ENCODE assay signal across 20 mouse cellular contexts in the genomic region with DNA sequence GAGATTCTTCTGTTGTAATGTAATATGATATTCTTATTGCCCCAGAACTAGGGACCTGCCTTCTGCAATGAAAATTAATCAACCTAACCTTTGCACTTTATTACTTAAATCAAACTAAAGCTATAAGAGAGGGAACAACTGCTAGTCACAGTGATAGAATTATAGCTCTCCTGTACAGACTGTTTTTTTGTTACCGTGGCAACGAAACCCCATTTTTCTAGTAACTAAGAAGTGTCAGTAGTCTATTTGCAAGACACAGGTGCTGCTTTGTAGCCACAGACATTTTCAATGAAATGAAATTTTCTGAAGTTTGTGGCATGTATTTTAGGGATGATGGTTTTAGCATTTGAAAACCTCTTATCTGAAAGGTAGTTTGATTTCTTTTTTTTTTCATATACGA.
DNase-seq lines count a peak whose midpoint lies in the region; ATAC-seq lines count a peak whose summit lies in the region.
"Had no signal": no experiment of that assay in that cellular context is flagged by ENCODE, and none has a peak within 500 bp of the region (broad histone marks: within the 10 kb centered on the region; RNA-seq: fewer than 3 reads in every experiment).

No protein-coding gene starts in this region.

- no peak for ATAC-seq in forebrain, embryonic 14.5 days
- ATAC-seq in forebrain, embryonic 15.5 days (replicated peaks): no peak
- ATAC-seq in midbrain, embryonic 14.5 days (ENCODE audit: low FRiP score, low TSS enrichment): no peak
- no peak for ATAC-seq in midbrain, embryonic 11.5 days (ENCODE audit: low FRiP score)
- ATAC-seq: activated CD4-positive, CD25-positive, alpha-beta regulatory T cell, adult 4 months; forebrain, embryonic 16.5 days; inflammation-experienced regulatory T-cells, adult 6 months had no signal

- H3K36me3 ChIP-seq in forebrain, embryonic 14.5 days (ENCODE audit: control insufficient read depth, insufficient read depth, low read length): no peaks in the 10 kb centered on the region
- no peaks in the 10 kb centered on the region for H3K36me3 ChIP-seq in forebrain, embryonic 15.5 days
- H3K36me3 ChIP-seq in midbrain, embryonic 14.5 days (ENCODE audit: control insufficient read depth, insufficient read depth, low read length): no peaks in the 10 kb centered on the region
- no peaks in the 10 kb centered on the region for H3K36me3 ChIP-seq in midbrain, embryonic 11.5 days (ENCODE audit: control insufficient read depth, insufficient read depth, low read length)
- H3K36me3 ChIP-seq: embryonic facial prominence, embryonic 10.5 days; heart, embryonic 12.5 days; hindbrain, embryonic 10.5 days; hindbrain, embryonic 15.5 days had no signal

- peak; percentile 41 for DNase-seq in forebrain, embryonic 14.5 days (ENCODE audit: low spot score)
- peak; percentile 71 for DNase-seq in midbrain, embryonic 14.5 days
- no peak for DNase-seq in midbrain, embryonic 11.5 days (ENCODE audit: low spot score, missing footprints)
- peak; percentile 6 for DNase-seq in R1 (ENCODE audit: low read depth, low spot score)
- peak; percentile 45 for DNase-seq in forelimb bud, embryonic 11.5 days (ENCODE audit: low read depth, low spot score)
- DNase-seq in right cerebral cortex, postnatal 25 days: no peak
- no peak for DNase-seq in spleen, adult 18-20 months
- DNase-seq: adrenal gland, postnatal 14 days; cerebellum, adult 9-10 months; cerebellum, postnatal 25 days; gastrocnemius, adult 2 months; gastrocnemius, postnatal 25 days had no signal

- H3K4me2 ChIP-seq in forebrain, embryonic 14.5 days (ENCODE audit: low read length): no peak overlapping the region
- H3K4me2 ChIP-seq in forebrain, embryonic 15.5 days (replicated peaks): no peak overlapping the region
- H3K4me2 ChIP-seq in midbrain, embryonic 14.5 days (ENCODE audit: low read length): no peak overlapping the region
- H3K4me2 ChIP-seq in midbrain, embryonic 11.5 days: no peak overlapping the region
- H3K4me2 ChIP-seq: heart, embryonic 12.5 days; hindbrain, embryonic 15.5 days had no signal

- H3K4me1 ChIP-seq in forebrain, embryonic 14.5 days (ENCODE audit: control insufficient read depth, insufficient read depth, low read length): no peaks in the 10 kb centered on the region
- H3K4me1 ChIP-seq in forebrain, embryonic 15.5 days: no peaks in the 10 kb centered on the region
- 0 out of 2 replicates have a peak, but pooled peaks cover 10% of the 10 kb centered on the region for H3K4me1 ChIP-seq in midbrain, embryonic 14.5 days (ENCODE audit: control insufficient read depth, insufficient read depth, low read length)
- H3K4me1 ChIP-seq in midbrain, embryonic 11.5 days (ENCODE audit: control insufficient read depth, insufficient read depth, low read length): no peaks in the 10 kb centered on the region
- H3K4me1 ChIP-seq: hindbrain, embryonic 10.5 days had no signal

- no peaks in the 10 kb centered on the region for H3K9me3 ChIP-seq in forebrain, embryonic 14.5 days (replicated peaks; ENCODE audit: control insufficient read depth, low read length)
- H3K9me3 ChIP-seq in forebrain, embryonic 15.5 days: no peaks in the 10 kb centered on the region
- H3K9me3 ChIP-seq in midbrain, embryonic 14.5 days (ENCODE audit: control insufficient read depth, low read length): no peaks in the 10 kb centered on the region
- H3K9me3 ChIP-seq in midbrain, embryonic 11.5 days (ENCODE audit: control insufficient read depth, low read length): no peaks in the 10 kb centered on the region
- H3K9me3 ChIP-seq: embryonic facial prominence, embryonic 10.5 days; hindbrain, embryonic 10.5 days; hindbrain, embryonic 15.5 days had no signal

- 97% methylated on average over 3 of the region's 3 CpGs for WGBS in forebrain, embryonic 14.5 days
- 90% methylated on average over 3 of the region's 3 CpGs for WGBS in forebrain, embryonic 15.5 days
- 95% methylated on average over 3 of the region's 3 CpGs for WGBS in midbrain, embryonic 14.5 days
- WGBS in midbrain, embryonic 11.5 days: 90% methylated on average over 3 of the region's 3 CpGs

- no peak overlapping the region for H3K9ac ChIP-seq in forebrain, embryonic 14.5 days (ENCODE audit: low read length)
- no peak overlapping the region for H3K9ac ChIP-seq in forebrain, embryonic 15.5 days (replicated peaks)
- no peak overlapping the region for H3K9ac ChIP-seq in midbrain, embryonic 14.5 days (replicated peaks; ENCODE audit: low read length)
- H3K9ac ChIP-seq in midbrain, embryonic 11.5 days (ENCODE audit: low read length): no peak overlapping the region
- H3K9ac ChIP-seq: heart, embryonic 12.5 days; hindbrain, embryonic 15.5 days had no signal

- no peaks in the 10 kb centered on the region for H3K27me3 ChIP-seq in forebrain, embryonic 14.5 days (replicated peaks; ENCODE audit: control insufficient read depth, insufficient read depth, low read length)
- no peaks in the 10 kb centered on the region for H3K27me3 ChIP-seq in forebrain, embryonic 15.5 days
- no peaks in the 10 kb centered on the region for H3K27me3 ChIP-seq in midbrain, embryonic 14.5 days (ENCODE audit: control insufficient read depth, insufficient read depth, low read length)
- no peaks in the 10 kb centered on the region for H3K27me3 ChIP-seq in midbrain, embryonic 11.5 days (ENCODE audit: control insufficient read depth, insufficient read depth, low read length)
- H3K27me3 ChIP-seq: heart, embryonic 12.5 days; hindbrain, embryonic 15.5 days had no signal

- H3K4me3 ChIP-seq in forebrain, embryonic 14.5 days (ENCODE audit: low read depth, low read length): no peak overlapping the region
- H3K4me3 ChIP-seq in forebrain, embryonic 15.5 days: no peak overlapping the region
- H3K4me3 ChIP-seq in midbrain, embryonic 14.5 days (replicated peaks; ENCODE audit: low read depth, low read length): no peak overlapping the region
- no peak overlapping the region for H3K4me3 ChIP-seq in midbrain, embryonic 11.5 days (ENCODE audit: low read depth, low read length)
- H3K4me3 ChIP-seq: embryonic facial prominence, embryonic 10.5 days; gastrocnemius, adult 2 months; heart, embryonic 12.5 days; hindbrain, embryonic 10.5 days; hindbrain, embryonic 15.5 days had no signal

- no peak overlapping the region for H3K27ac ChIP-seq in forebrain, embryonic 14.5 days (ENCODE audit: low read depth, low read length)
- H3K27ac ChIP-seq in forebrain, embryonic 15.5 days (replicated peaks): no peak overlapping the region
- no peak overlapping the region for H3K27ac ChIP-seq in midbrain, embryonic 14.5 days (replicated peaks; ENCODE audit: low read depth, low read length)
- H3K27ac ChIP-seq in midbrain, embryonic 11.5 days (ENCODE audit: low read depth, low read length): no peak overlapping the region
- H3K27ac ChIP-seq: embryonic facial prominence, embryonic 10.5 days; gastrocnemius, adult 2 months; hindbrain, embryonic 10.5 days; hindbrain, embryonic 15.5 days had no signal

Comparison
In these comparisons a context has a peak if more than half of its experiments do, and no peak if none do; other contexts are left out.
1. DNase-seq: peak in forebrain, embryonic 14.5 days (single experiment), midbrain, embryonic 14.5 days (single experiment), R1 (single experiment) and forelimb bud, embryonic 11.5 days (single experiment); none in midbrain, embryonic 11.5 days (single experiment), right cerebral cortex, postnatal 25 days (single experiment) and spleen, adult 18-20 months (0 of 2).